Mouse (Mus musculus) G1E (cell line): ENCODE data around the gene Vps11.

Source experiments
- CTCF ChIP-seq: IDR thresholded peaks from 2 replicates; pipeline ENCODE4 v1.5.1; 2012; ENCODE audit warnings: low read depth, low read length, inconsistent platforms, mixed read lengths
- GATA1 ChIP-seq: IDR thresholded peaks from 2 replicates; pipeline ENCODE4 v1.6.1; 2012; ENCODE audit warnings: borderline replicate concordance, low read length, inconsistent platforms, mixed read lengths
- GATA2 ChIP-seq: IDR thresholded peaks from 2 replicates; pipeline ENCODE4 v1.6.1; 2012; ENCODE audit warnings: low read depth, low read length, inconsistent platforms, borderline replicate concordance
- POLR2AphosphoS5 ChIP-seq: IDR thresholded peaks from 2 replicates; pipeline ENCODE4 v1.6.1; 2012; ENCODE audit warnings: low read depth, low read length, inconsistent platforms; ENCODE audit not compliant: insufficient replicate concordance
- TAL1 ChIP-seq: conservative IDR thresholded peaks from 2 replicates; pipeline ENCODE4 v1.6.1; 2012; ENCODE audit warnings: low read depth, low read length, inconsistent platforms, mixed read lengths

DNA sequence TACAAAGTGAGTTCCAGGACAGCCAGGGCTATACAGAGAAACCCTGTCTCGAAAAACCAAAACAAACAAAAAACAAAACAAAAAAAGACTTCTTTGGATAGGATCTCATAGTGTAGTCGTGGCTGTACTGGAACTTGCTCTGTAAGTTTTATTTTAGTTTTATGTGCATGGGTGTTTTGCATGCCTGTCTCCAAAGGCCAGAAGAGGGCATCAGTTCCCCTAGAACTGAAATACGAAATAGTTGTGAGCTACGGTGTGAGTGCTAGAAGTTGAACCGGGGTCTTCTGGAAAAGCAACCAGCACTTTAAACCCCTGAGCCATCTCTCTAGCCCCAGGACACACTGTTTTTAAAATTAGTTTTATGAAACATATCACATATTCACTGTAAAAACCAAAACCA, 22.9 kb downstream of the Vps11 start:
- TF ChIP-seq TAL1 (no peak), CTCF (no peak), GATA1 (no peak), POLR2AphosphoS5 (no peak), GATA2 (no peak)
